Mouse (Mus musculus): ENCODE measurements around the gene Lactb.
A peak's percentile ranks its signal among the peaks of the same experiment; 100 is the strongest.

Lactb gene

GRCm38 (mm10) chr9:66975239-66975645, at the start of gene Lactb:
TSS of gene Lactb (minus strand) at chr9:66975484.
- peak; percentile 89 for DNase-seq (ENCODE audit: low spot score)

- DNase-seq (ENCODE audit: low spot score) = no peak
Observed at GRCm38 (mm10) chr9:67023371-67023770, 48.1 kb upstream of the Lactb start.

GRCm38 (mm10) chr9:67020063-67020462, 44.8 kb upstream of the Lactb start:
- DNase-seq (ENCODE audit: low spot score) = peak; percentile 46

DNA sequence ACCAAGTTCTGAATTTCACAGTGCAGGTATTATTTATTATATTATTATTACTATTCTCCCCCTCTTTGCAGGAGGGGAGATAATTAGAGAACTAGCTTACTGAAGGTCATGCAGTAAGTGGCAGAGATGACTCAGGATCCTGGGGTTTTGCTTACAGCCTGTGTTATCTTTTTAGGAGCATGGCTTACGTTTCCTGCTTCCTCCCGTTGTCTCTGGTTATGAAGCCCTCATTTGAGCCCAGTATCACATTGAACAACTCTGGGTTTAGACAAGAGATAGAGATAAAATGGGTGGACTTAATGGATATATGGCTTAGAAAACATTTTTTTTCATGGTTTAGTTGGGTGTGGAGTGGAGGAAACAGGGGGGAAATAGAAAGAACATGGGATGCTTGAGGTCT, 38.2 kb upstream of the Lactb start:
- DNase-seq (ENCODE audit: low spot score) = no peak

DNA sequence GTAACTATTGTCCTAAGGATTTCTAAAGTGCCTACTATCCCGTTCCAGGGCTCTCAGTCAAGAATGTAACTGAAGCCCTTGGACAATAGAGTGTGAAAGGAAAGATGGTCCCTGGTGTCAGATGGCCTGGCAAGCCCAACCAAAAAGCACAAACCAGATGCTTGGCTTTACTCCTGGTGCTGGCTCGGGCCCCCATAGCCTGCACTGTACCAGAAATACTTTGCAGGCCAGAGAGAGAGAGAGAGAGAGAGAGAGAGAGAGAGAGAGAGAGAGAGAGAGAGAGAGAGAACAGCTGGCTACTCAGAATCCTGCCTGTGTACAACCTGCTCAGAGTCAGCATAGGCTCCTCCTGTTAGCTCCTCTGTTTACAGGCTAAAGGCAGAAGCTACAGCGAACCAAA, 37.2 kb upstream of the Lactb start:
- peak; percentile 60 for DNase-seq (ENCODE audit: low spot score)

DNA sequence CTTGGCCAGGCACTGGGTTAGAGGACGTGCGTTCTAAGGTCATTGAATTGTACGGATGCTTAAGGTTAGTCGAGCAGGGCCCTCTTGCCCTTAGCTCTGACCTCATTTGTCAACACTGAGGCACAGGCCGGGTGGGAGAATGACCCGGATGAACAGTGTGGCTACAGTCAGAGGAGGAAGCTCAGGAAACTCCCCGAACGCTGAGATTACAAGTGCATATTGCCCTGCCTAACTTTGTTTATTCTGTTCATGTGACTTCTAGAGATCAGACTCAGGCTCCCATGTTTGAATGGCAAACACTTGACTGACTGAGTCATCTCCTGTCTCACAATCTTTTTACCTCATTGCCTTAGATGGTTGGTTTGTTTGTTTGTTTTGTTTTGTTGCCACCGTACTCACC, 36.2 kb upstream of the Lactb start:
- DNase-seq (ENCODE audit: low spot score) = no peak

- no peak for DNase-seq (ENCODE audit: low spot score)
Observed at GRCm38 (mm10) chr9:67008781-67009180, 33.5 kb upstream of the Lactb start.

- DNase-seq (ENCODE audit: low spot score) = no peak
Observed at GRCm38 (mm10) chr9:67006376-67006775, 31.1 kb upstream of the Lactb start.

DNA sequence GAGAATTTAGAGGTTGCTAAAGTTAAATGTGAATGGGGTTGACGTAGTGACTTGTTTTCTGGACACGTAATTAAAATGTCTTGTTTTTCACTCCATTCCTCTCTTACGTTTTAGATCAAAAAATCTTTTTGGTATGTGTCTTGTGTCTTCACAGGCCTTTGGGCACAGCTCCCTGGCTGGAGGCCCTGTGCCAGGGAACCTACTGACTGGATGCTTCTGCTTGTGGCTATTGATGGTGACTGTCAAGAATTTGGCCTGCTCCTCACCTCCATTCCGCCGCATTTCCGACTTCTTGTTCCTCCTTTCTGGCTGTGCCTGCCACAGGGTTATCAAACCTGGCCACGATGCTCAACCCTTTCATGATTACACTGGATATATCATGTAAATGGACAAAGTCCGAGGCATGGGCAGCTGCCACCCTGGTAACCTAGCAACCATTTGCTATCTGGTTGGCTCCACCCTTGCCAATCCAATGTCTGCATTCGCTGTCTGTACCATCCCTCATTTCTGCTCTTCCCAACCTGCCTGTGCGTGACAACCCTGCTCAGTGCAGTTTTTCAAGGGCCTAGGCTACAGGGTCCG, 30.0 kb upstream of the Lactb start:
- no peak for DNase-seq (ENCODE audit: low spot score)

GRCm38 (mm10) chr9:67003656-67004055, 28.4 kb upstream of the Lactb start:
- DNase-seq (ENCODE audit: low spot score) = no peak

DNA sequence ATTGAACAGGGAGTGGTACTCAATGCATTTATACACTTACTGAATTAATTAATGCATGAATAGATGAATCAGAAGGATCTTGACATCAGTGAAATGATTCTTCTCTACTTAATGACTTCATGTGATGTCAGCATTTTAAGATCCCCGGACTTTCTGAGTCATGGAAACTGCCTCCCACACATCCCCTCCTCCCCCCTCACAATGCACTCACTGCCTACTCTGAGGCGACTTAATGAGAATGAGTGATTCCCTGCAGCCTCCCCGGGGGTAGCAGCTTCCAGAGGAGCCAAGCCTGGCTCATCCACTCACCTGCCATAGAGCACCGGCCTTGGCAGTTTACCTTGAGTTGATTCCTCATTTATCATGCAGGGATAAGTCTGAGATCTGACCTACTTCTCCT, 27.9 kb upstream of the Lactb start:
- DNase-seq (ENCODE audit: low spot score) = no peak

- no peak for DNase-seq (ENCODE audit: low spot score)
Observed at GRCm38 (mm10) chr9:67001506-67001905, 26.2 kb upstream of the Lactb start.

GRCm38 (mm10) chr9:67001050-67001449, 25.8 kb upstream of the Lactb start:
- DNase-seq (ENCODE audit: low spot score) = peak; percentile 93

GRCm38 (mm10) chr9:66999698-67000097, 24.4 kb upstream of the Lactb start:
- no peak for DNase-seq (ENCODE audit: low spot score)

DNA sequence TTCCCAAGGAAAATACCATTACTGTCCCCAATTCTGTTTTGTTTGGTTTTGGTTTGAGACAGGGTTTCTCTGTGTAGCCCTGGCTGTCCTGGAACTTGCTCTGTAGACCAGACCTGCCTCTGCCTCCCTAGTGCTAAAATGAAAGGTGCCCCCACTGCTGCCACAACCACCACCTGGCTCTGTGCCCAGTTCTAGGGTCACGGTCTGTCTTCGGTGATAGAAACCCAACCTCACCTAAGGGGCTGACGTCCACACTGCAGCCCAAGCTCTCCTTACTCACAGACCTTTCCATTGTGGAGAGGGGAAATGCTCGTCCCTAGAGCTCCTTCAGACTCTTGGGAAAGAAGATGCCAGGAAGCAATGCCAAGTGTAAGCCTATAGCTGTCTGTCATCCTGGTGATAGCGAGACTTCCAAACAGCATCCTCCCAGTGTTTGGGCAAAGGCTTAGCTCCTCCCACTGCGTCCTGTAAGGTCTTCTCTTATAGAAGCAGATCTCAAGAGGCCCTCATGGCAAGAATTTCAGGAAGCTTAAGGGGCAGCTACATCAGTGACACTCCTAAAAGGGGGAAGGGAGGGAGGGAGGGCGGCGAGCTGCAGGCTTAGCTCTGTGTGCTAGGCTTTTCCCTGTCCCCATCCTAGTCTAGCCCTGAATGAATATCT, 16.6 kb upstream of the Lactb start:
- no peak for DNase-seq (ENCODE audit: low spot score)

- no peak for DNase-seq (ENCODE audit: low spot score)
Observed at GRCm38 (mm10) chr9:66991021-66991749, 15.9 kb upstream of the Lactb start.

DNA sequence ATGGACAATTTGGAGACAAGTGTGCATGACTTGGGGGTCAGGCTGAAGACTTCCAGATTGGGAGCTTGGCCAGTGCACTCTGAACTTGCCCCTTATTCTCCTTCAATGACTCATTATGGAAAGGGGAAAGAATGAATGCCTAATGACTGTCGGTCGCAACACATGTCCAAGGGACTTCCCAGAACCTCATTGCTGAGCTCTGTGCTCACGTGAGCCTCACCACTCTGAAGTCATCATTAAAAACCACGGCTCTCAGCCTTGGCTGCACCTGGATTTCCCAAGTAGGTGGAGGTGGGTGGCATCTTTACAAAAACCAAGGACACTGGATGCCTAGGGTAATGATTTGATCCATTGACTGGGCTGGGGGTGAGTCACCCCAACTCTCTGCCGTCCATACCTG, 14.8 kb upstream of the Lactb start:
- DNase-seq (ENCODE audit: low spot score) = no peak

DNA sequence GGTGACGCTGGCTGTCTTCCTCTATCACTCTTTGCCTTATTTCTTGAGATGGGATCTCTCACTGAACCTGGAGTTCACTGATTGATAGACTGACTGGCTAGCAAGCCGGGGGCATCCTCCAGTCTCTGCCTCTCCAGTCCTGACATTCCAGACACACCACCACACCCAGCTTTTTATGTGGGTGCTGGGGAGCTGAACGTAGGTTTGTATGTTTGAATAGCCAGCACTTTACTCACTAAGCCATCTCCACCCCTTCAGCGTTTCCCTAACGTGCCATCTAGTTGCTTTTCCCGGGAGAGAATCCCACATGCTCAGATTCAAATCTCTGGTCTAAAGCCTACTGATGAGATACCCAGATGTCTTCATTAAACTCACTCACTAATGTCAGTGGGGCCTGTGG, 14.3 kb upstream of the Lactb start:
- DNase-seq (ENCODE audit: low spot score) = peak; percentile 11

DNA sequence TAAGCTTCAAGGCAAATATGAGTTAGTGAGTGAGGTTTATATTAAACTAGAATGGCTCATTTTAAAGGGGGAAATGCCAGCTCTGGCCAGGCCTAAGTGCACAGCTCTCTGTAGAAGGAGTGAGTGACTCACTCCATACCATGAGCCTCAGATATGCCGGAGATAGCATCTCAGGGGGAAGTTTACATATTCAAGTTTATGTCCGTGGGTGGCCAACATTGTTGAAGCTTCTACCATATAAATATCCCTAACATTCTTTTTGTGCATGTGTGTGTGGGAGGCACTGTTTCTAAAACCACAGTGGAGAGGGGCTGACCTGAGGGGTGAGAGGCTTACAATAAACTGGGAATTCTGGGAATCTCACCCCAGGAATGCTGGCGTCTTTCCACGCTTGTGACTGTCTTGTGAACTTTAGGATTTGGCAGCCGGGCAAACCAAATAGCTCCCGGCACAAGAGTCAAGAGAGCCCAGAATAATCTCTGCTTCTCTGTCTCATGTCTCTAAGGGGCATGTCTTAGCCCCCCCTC, 13.7 kb upstream of the Lactb start:
- peak; percentile 83 for DNase-seq (ENCODE audit: low spot score)

- DNase-seq (ENCODE audit: low spot score) = peak; percentile 34
Observed at GRCm38 (mm10) chr9:66988198-66988887, 13.1 kb upstream of the Lactb start.

DNA sequence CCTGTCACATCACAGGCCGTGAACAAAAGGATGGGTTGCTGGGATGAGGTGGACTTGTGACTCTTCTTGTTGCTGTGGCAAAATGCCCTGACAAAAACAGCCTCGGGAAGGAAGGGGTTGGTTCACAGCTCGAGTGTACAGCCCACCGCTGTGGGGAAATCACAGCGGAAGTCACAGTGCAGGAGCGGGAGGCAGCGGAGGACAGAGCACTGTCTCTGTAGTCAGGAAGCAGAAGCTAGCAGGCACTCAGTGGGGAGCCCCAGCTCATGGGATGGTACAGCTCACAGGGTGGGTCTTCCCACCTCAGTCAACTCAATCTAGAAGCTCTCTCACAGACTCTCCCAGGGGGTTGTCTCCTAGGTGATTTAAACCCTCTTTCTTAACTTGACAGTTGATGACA, 10.1 kb upstream of the Lactb start:
- no peak for DNase-seq (ENCODE audit: low spot score)

- no peak for DNase-seq (ENCODE audit: low spot score)
Observed at GRCm38 (mm10) chr9:66982085-66982484, 6.8 kb upstream of the Lactb start.

GRCm38 (mm10) chr9:66980458-66980857, 5.2 kb upstream of the Lactb start:
- DNase-seq (ENCODE audit: low spot score) = peak; percentile 56

Data from adipocyte (in vitro differentiated cells).